Mouse (Mus musculus) retina, postnatal 1 day (tissue): ENCODE measurements around the gene Pan3.

ENCODE experiments used
- DNase-seq: peaks from one replicate; pipeline ENCODE4 v3.0.0-alpha.2; 2012

The Pan3 gene

GRCm38 (mm10) chr5:147565444-147565843 is 135.5 kb downstream of the Pan3 start:
- no peak for DNase-seq

GRCm38 (mm10) chr5:147566335-147566734 is 136.4 kb downstream of the Pan3 start:
- no peak for DNase-seq

GRCm38 (mm10) chr5:147572695-147573094 is 142.7 kb downstream of the Pan3 start:
- no peak for DNase-seq

GRCm38 (mm10) chr5:147573555-147573954 is 143.6 kb downstream of the Pan3 start:
- DNase-seq = no peak

- DNase-seq = no peak
Measured at GRCm38 (mm10) chr5:147574517-147574916, 144.6 kb downstream of the Pan3 start.

GRCm38 (mm10) chr5:147577003-147577402 is 147.0 kb downstream of the Pan3 start:
- DNase-seq = no peak

- no peak for DNase-seq
Measured at GRCm38 (mm10) chr5:147579148-147579547, 149.2 kb downstream of the Pan3 start.

GRCm38 (mm10) chr5:147579691-147580090 is 149.7 kb downstream of the Pan3 start:
- DNase-seq = no peak

GRCm38 (mm10) chr5:147580181-147580580 is 150.2 kb downstream of the Pan3 start:
- DNase-seq = no peak

GRCm38 (mm10) chr5:147583702-147584298 is 153.8 kb downstream of the Pan3 start:
- DNase-seq = peak; percentile 79

GRCm38 (mm10) chr5:147584648-147585047 is 154.7 kb downstream of the Pan3 start:
- no peak for DNase-seq

- DNase-seq = no peak
Measured at GRCm38 (mm10) chr5:147585070-147585469, 155.1 kb downstream of the Pan3 start.

GRCm38 (mm10) chr5:147589814-147590213 is 159.9 kb downstream of the Pan3 start:
- DNase-seq = peak; percentile 23

- DNase-seq = no peak
Measured at GRCm38 (mm10) chr5:147597825-147598224, 167.9 kb downstream of the Pan3 start.
